Mouse (Mus musculus) adrenal gland, adult 8-10 months (tissue): ENCODE measurements around the gene 9330182O14Rik. TPM values are rescaled to one million over a fixed set of nuclear protein-coding genes. Genes with fewer than 3 reads are reported as not detected.

Experiments used
- DNase-seq: peaks from one replicate; pipeline ENCODE4 v3.0.0; 2022
- total RNA-seq, 4 experiments: library from RNA; stranded (reverse); gene quantifications; 2 replicates each; pipeline ENCODE4 v1.2.4; 2022

Gene 9330182O14Rik
- under 1 TPM in 1 of 4 experiments, not detected in 3; 0.35 TPM for total RNA-seq

GRCm38 (mm10) chr15:40134152-40134792 lies at the start of gene 9330182O14Rik:
9330182O14Rik (plus strand) TSS chr15:40134365.
- DNase-seq: no peak

GRCm38 (mm10) chr15:40103304-40103703 lies 30.9 kb upstream of the 9330182O14Rik start:
- no peak for DNase-seq

- DNase-seq: no peak
Observed at GRCm38 (mm10) chr15:40105712-40106111, 28.5 kb upstream of the 9330182O14Rik start.

DNA sequence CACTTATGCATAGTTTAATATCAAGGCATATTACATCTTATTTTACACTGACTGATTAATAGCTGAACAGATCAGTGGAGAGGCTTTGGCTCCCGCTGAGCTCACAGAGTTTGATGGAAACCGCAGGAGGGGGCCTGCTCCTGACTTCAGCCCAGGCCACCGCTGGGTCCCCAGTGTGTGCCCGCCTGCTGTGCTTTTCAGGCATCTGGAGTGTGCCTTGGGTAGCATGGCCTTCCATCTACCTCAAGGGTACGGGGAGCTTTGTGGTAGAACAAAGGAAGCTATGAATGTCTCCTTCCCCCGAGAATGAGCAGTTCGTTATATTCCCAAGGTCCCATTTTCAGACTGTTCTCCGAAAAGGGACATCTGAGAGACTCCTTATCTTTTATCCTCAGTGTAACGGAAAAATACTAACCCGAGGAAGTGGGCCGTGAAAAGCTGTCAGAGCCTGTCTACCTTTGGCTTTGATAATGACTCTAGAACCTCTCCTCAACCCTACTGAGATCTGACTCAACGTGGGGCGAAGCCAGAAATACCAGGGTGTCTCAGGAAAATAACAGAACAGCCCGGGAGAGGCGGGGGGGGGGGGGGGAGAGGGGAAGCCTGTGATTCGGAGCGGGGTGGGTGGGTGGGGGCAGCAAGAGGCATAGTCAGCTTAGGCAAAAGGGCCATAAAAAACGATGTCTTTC lies 20.1 kb upstream of the 9330182O14Rik start:
- no peak for DNase-seq

GRCm38 (mm10) chr15:40114600-40115271 lies 19.4 kb upstream of the 9330182O14Rik start:
- DNase-seq: peak; percentile 25

- DNase-seq: no peak
Observed at GRCm38 (mm10) chr15:40116396-40116795, 17.8 kb upstream of the 9330182O14Rik start.

- no peak for DNase-seq
Observed at GRCm38 (mm10) chr15:40124211-40124953, 9.8 kb upstream of the 9330182O14Rik start.

- no peak for DNase-seq
Observed at GRCm38 (mm10) chr15:40129496-40129895, 4.7 kb upstream of the 9330182O14Rik start.

DNA sequence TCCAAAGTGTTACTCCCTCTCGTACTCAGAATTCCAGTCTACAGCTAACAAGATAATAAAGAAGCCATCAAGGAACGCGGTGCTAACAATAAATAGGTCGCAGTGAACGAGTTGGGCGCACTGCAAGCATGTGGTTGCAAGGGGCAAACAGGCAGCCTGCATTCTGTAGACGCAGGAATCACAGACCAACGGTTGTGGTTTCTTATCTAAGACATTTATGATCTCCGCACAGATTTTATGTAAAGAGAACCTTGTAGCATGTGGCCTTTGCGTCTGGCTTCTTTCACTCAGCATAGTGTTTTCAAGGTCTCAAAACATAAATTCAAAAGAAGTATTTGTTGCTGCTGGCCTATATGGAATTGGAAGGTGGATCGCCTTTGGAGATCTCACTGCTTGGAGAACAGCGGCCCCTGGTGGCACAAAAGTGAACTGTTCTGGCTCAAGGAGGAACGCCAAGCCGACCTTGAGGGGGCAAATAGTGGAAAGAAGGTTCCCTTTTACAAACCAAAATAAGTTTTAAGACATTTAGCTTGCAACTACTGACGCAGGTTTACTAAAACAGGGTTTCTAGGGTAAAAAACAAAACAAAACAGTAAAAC lies 3.2 kb upstream of the 9330182O14Rik start:
- peak; percentile 37 for DNase-seq

GRCm38 (mm10) chr15:40132408-40132807 lies 1.8 kb upstream of the 9330182O14Rik start:
- no peak for DNase-seq

DNA sequence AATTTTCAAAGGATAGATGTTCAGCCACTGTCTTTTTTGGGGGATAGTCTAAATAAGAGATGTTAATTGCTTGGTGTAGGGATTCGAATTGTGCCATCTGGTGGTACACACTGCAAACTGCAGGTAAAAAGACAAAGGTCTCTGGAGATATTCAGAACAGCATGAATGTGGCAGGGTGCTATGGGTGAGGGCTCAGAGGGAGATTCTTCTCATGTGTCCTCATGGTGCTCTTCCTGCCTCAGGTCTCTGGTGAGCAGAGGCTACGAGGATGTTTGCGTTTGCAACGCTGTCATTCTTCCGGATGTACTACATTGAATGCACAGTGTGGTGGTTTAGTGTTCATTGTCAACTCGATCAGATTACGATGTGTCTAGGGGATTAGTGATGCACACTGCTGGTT lies 10.1 kb downstream of the 9330182O14Rik start:
- DNase-seq: no peak

DNA sequence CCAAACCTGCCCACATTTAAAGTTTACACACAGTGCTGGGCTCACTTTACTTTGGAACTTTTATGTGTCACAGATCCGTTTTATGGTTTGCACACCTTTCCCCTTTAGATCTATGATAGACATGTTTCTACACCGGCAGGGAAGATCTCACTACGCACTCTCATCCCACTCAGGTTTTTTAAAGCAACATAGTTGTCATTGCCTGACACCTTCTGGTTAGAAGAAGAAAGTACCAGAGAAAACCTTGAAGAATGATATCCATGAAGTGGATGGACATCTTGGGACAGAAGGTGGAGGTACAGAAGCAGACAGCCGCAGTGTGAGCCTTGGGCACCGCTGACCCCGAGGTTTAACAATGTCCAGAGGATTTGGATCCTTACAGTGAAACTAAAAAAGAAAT lies 23.5 kb downstream of the 9330182O14Rik start:
- no peak for DNase-seq

- DNase-seq: no peak
Observed at GRCm38 (mm10) chr15:40166560-40167275, 32.6 kb downstream of the 9330182O14Rik start.

DNA sequence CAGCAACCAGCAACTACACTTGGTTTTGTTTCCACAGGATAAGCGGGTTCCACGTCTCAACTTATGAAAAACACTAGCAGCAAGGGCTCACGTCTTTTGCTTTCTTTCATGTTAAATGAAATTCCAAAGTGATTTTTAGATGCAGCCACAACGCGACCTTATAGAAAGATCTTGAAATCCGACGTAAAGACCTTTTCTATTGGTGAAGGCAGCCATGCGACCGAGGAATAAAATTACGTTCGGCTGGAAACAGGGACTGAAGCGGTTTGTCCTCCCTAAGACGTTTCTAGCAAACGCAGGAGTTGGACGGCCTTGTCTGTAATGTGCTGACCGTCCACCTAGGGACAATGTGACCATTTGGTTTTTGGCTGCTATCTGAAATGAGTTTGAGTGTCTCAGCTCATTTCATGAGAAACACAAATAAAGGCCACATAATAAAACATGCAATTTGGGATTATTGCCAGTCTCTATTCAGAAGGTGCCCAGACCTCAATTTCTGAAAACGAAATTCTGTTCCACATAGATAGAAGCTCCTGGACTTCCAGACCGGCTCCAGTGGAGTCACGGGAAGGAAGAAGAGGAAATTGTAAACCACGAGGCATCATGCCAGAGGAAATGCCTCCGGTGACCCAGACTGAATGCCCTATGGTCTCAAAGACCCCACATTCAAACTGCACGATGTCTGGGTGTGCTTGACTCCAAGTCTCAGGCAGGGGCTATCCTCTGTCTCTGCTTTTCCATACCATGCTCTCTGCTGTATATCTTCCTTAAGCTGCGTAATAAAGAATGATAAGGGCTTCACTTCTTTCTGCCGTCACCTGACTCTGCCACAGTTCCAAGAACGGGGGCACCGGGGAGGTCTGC lies 33.3 kb downstream of the 9330182O14Rik start:
- no peak for DNase-seq

DNA sequence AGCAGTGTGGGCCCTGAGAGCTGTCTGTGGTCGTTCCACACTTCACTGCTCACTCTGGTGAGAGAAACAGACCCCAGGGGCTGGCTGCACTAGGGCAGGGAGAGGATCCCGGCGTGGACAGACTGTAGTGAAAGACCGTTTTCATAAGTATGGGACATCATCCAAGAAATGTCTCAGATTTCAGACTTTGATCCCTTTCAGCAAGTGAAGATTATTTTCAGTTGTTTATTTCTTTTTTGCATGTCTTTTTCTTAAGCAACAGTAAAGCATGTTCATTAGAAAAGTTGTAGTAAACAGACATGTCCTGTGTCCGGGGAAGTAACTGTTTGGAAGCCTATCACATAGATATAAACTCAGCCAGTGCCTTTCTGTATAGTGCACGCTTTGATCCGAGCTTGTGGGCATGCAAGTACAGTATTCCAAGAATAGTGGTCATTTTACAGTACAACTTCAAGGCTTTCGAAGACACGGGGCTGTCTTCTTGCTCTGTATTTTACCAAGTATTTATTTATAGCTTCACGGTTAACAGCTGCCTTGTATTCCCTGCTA lies 34.0 kb downstream of the 9330182O14Rik start:
- no peak for DNase-seq

- DNase-seq: no peak
Observed at GRCm38 (mm10) chr15:40169061-40169460, 34.9 kb downstream of the 9330182O14Rik start.

DNA sequence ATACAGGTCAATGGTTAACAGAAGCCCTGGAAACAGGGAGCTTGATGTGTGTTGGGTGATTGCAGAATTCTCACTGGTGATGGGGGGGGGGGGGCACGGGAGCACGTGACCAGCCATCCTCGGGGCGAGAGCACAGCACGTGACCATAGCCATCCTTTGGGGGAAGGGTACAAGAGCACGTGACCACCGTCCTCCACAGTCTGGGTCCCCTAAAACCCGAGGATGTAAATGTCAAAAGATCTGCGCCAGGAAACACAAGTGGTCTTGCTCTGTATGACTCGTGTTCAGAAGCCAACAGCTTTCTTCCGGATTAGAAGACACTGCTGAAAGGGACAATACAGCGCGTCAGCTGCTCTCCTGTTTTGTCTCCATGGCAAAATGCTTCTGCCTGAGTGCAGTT lies 35.5 kb downstream of the 9330182O14Rik start:
- no peak for DNase-seq

DNA sequence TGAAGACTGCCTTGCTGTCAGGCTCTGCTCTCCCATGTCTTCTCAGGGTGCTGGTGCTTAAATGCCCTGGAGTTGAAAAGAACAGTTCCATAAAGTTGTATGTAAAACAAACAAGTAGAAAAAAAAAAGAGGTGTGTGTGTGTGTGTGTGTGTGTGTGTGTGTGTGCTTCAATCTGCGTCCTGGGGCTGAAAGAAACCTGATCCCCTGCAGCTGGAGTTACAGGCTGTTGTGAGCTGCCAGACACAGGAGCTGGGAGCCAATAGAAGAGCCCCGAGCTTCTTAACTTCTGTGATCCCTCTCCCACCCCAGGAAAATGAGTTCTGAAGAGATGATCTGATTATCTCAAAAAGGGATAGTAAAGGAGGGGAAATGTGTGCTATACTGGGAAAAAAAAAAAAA lies 45.3 kb downstream of the 9330182O14Rik start:
- DNase-seq: no peak

- no peak for DNase-seq
Observed at GRCm38 (mm10) chr15:40187017-40187416, 52.9 kb downstream of the 9330182O14Rik start.
